Comparison of ENCODE assay signal across 9 mouse cellular contexts in genomic region chr11:89185862-89186261, GRCm38 (mm10).
DNase-seq lines count a peak whose midpoint lies in the region; ATAC-seq lines count a peak whose summit lies in the region.
"Had no signal": no experiment of that assay in that cellular context is flagged by ENCODE, and none has a peak within 500 bp of the region (broad histone marks: within the 10 kb centered on the region; RNA-seq: fewer than 3 reads in every experiment).

No protein-coding gene starts in this region.

- H3K9me3 ChIP-seq in heart, embryonic 12.5 days (replicated peaks) = no peaks in the 10 kb centered on the region
- H3K9me3 ChIP-seq in neural tube, embryonic 13.5 days = no peaks in the 10 kb centered on the region
- no peaks in the 10 kb centered on the region for H3K9me3 ChIP-seq in neural tube, embryonic 15.5 days (replicated peaks)
- H3K9me3 ChIP-seq in embryonic facial prominence, embryonic 14.5 days (ENCODE audit: control insufficient read depth, low read length) = no peaks in the 10 kb centered on the region

- no peak for DNase-seq in heart, adult 9 months (ENCODE audit: low spot score in 2 of 2)
- peak; percentile 89 for DNase-seq in embryonic facial prominence, embryonic 14.5 days (ENCODE audit: low spot score)
- peak; percentile 30 for DNase-seq in ovary, postnatal 36 days (ENCODE audit: low spot score)
- DNase-seq in frontal cortex, postnatal 14 days (ENCODE audit: low spot score in 2 of 2) = no peak
- no peak for DNase-seq in thymus, postnatal 36 days
- DNase-seq: thymus, adult 18-20 months had no signal

- no peak for ATAC-seq in heart, embryonic 12.5 days (ENCODE audit: insufficient number of reproducible peaks, low FRiP score)
- peak; percentile 67 for ATAC-seq in neural tube, embryonic 13.5 days (ENCODE audit: low read depth)
- no peak for ATAC-seq in neural tube, embryonic 15.5 days (ENCODE audit: low FRiP score)
- no peak for ATAC-seq in embryonic facial prominence, embryonic 14.5 days (ENCODE audit: low read depth)

- no peak overlapping the region for H3K9ac ChIP-seq in heart, embryonic 12.5 days
- no peak overlapping the region for H3K9ac ChIP-seq in neural tube, embryonic 13.5 days
- H3K9ac ChIP-seq in neural tube, embryonic 15.5 days (replicated peaks) = no peak overlapping the region
- H3K9ac ChIP-seq in embryonic facial prominence, embryonic 14.5 days (ENCODE audit: low read depth, low read length) = no peak overlapping the region

- peaks cover 23% of the 10 kb centered on the region for H3K4me1 ChIP-seq in heart, embryonic 12.5 days (replicated peaks)
- peaks cover 23% of the 10 kb centered on the region for H3K4me1 ChIP-seq in neural tube, embryonic 13.5 days (replicated peaks)
- peaks cover 18% of the 10 kb centered on the region for H3K4me1 ChIP-seq in neural tube, embryonic 15.5 days
- peaks cover 16% of the 10 kb centered on the region for H3K4me1 ChIP-seq in embryonic facial prominence, embryonic 14.5 days (ENCODE audit: control insufficient read depth, insufficient read depth, low read length)

- 0 out of 2 replicates have a peak overlapping the region, but pooled peaks have one; percentile 40 for H3K27ac ChIP-seq in heart, embryonic 12.5 days (ENCODE audit: poor library complexity, severe bottlenecking)
- no peak overlapping the region for H3K27ac ChIP-seq in neural tube, embryonic 13.5 days (replicated peaks)
- H3K27ac ChIP-seq in neural tube, embryonic 15.5 days (replicated peaks) = no peak overlapping the region
- H3K27ac ChIP-seq in embryonic facial prominence, embryonic 14.5 days (replicated peaks; ENCODE audit: low read depth, low read length) = peak overlapping the region; percentile 70; the same call in 1 of the 2 replicates

- H3K27me3 ChIP-seq in heart, embryonic 12.5 days (replicated peaks) = no peaks in the 10 kb centered on the region
- peaks cover 13% of the 10 kb centered on the region; the same call in 1 of the 2 replicates for H3K27me3 ChIP-seq in neural tube, embryonic 13.5 days
- H3K27me3 ChIP-seq in neural tube, embryonic 15.5 days (replicated peaks) = 0 out of 2 replicates have a peak, but pooled peaks cover 2% of the 10 kb centered on the region
- H3K27me3 ChIP-seq in embryonic facial prominence, embryonic 14.5 days (replicated peaks; ENCODE audit: control insufficient read depth, insufficient read depth, low read length) = no peaks in the 10 kb centered on the region

- H3K36me3 ChIP-seq in heart, embryonic 12.5 days = no peaks in the 10 kb centered on the region
- H3K36me3 ChIP-seq in neural tube, embryonic 13.5 days = no peaks in the 10 kb centered on the region
- H3K36me3 ChIP-seq in neural tube, embryonic 15.5 days = no peaks in the 10 kb centered on the region
- H3K36me3 ChIP-seq in embryonic facial prominence, embryonic 14.5 days (ENCODE audit: control insufficient read depth, insufficient read depth, low read length) = no peaks in the 10 kb centered on the region

- no peak overlapping the region for H3K4me3 ChIP-seq in heart, embryonic 12.5 days
- no peak overlapping the region for H3K4me3 ChIP-seq in neural tube, embryonic 13.5 days
- H3K4me3 ChIP-seq in neural tube, embryonic 15.5 days (replicated peaks) = no peak overlapping the region
- H3K4me3 ChIP-seq in embryonic facial prominence, embryonic 14.5 days (ENCODE audit: low read depth, low read length) = no peak overlapping the region

- H3K4me2 ChIP-seq in heart, embryonic 12.5 days = no peak overlapping the region
- no peak overlapping the region for H3K4me2 ChIP-seq in neural tube, embryonic 13.5 days
- H3K4me2 ChIP-seq in neural tube, embryonic 15.5 days = no peak overlapping the region
- no peak overlapping the region for H3K4me2 ChIP-seq in embryonic facial prominence, embryonic 14.5 days (ENCODE audit: low read depth, low read length)

- WGBS in heart, embryonic 12.5 days = 27% methylated on average over 6 of the region's 6 CpGs
- 55% methylated on average over 6 of the region's 6 CpGs for WGBS in neural tube, embryonic 13.5 days
- WGBS in neural tube, embryonic 15.5 days = 48% methylated on average over 6 of the region's 6 CpGs
- 54% methylated on average over 6 of the region's 6 CpGs for WGBS in embryonic facial prominence, embryonic 14.5 days

Comparison
In these comparisons a context has a peak if more than half of its experiments do, and no peak if none do; other contexts are left out.
1. H3K27ac ChIP-seq: peak in heart, embryonic 12.5 days (single experiment) and embryonic facial prominence, embryonic 14.5 days (single experiment); none in neural tube, embryonic 13.5 days (single experiment) and neural tube, embryonic 15.5 days (single experiment).
2. DNase-seq: peak in embryonic facial prominence, embryonic 14.5 days (single experiment) and ovary, postnatal 36 days (single experiment); none in heart, adult 9 months (0 of 2), frontal cortex, postnatal 14 days (0 of 2) and thymus, postnatal 36 days (0 of 2).